Mouse (Mus musculus) spleen, adult 2 months (tissue): Measurements from ENCODE around the gene Notch4. TPM values are rescaled to one million over a fixed set of nuclear protein-coding genes. Genes with fewer than 3 reads are reported as not detected.
A peak's percentile ranks its signal among the peaks of the same experiment; 100 is the strongest.

Source experiments
- DNase-seq, 2 experiments: peaks; one replicate each; pipeline versions ENCODE4 v3.0.0 to v3.0.0-alpha.2; 2012 to 2021; ENCODE audit warnings: low spot score in 2 of 2, low read depth in 1 of 2
- H3K27ac ChIP-seq: fragments of 200-500 bp; 2 replicates; pipeline ENCODE4 v1.5.1; 2012; ENCODE audit warnings: low read length, inconsistent platforms; ENCODE audit not compliant: insufficient read depth
- H3K27me3 ChIP-seq: fragments of 200-500 bp; 2 replicates; pipeline ENCODE4 v1.6.1; 2012; ENCODE audit warnings: mild to moderate bottlenecking, moderate library complexity, low read length, inconsistent platforms; ENCODE audit not compliant: control insufficient read depth, insufficient read depth
- H3K36me3 ChIP-seq: fragments of 200-500 bp; 2 replicates; pipeline ENCODE4 v1.6.1; 2012; ENCODE audit warnings: mild to moderate bottlenecking, low read length, inconsistent platforms; ENCODE audit not compliant: control insufficient read depth, insufficient read depth
- H3K4me1 ChIP-seq: fragments of 200-500 bp; 2 replicates; pipeline ENCODE4 v1.6.1; 2011; ENCODE audit warnings: inconsistent platforms; ENCODE audit not compliant: control insufficient read depth, insufficient read depth, insufficient read length
- H3K4me3 ChIP-seq: fragments of 200-500 bp; 2 replicates; pipeline ENCODE4 v1.5.1; 2011; ENCODE audit warnings: mild to moderate bottlenecking, inconsistent platforms; ENCODE audit not compliant: insufficient read depth, insufficient read length; ENCODE audit errors: extremely low read depth
- CTCF ChIP-seq: fragments of 200-500 bp; IDR thresholded peaks from 2 replicates; pipeline ENCODE4 v1.5.1; 2011; ENCODE audit warnings: mild to moderate bottlenecking, inconsistent platforms; ENCODE audit not compliant: insufficient read depth, insufficient read length, insufficient replicate concordance; ENCODE audit errors: extremely low read depth
- POLR2A ChIP-seq: fragments of 200-500 bp; IDR thresholded peaks from 2 replicates; pipeline ENCODE4 v1.6.1; 2011; ENCODE audit warnings: low read depth, low read length, inconsistent platforms
- WGBS: fragments of 180-500 bp; shearing (Covaris S2); methylation state at CpG from one replicate; pipeline ENCODE4 v1.1.7; 2018; 5-methylcytosine and 5-hydroxymethylcytosine counted together
- polyA plus RNA-seq: library from polyadenylated mRNA; depleted of rRNA; stranded (reverse); fragments of >200 nt; gene quantifications from 2 replicates; pipeline ENCODE4 v1.2.3, GENCODE M21; 2012

Gene Notch4
- polyA plus RNA-seq, 1 experiment = 9.6 TPM

DNA sequence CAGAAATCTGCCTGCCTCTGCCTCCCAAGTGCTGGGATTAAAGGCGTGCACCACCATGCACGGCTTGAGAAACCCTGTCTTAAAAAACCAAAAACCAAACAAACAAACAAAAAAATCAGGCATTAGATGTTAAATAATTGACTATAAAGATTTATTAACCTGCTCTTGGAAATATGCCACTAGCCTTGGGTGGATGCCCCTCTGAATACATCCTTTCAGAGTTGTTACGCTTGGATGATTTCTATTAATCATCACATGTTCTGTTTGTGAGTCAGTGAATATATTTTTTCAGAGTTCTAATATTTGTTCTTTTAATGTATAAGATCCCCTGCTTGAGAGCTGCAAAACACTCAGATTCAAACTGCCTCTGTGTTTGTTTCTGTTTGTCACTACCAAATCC is 60.9 kb downstream of the Notch4 start:
- no peak overlapping the region for H3K4me3 ChIP-seq
- TF ChIP-seq POLR2A = no peak
- peaks cover 3% of the 10 kb centered on the region; the same call in 1 of the 2 replicates for H3K36me3 ChIP-seq
- H3K27me3 ChIP-seq = no peaks in the 10 kb centered on the region
- no peak for DNase-seq
- H3K27ac ChIP-seq = no peak overlapping the region
- 92% methylated on average over 3 of the region's 3 CpGs for WGBS
- H3K4me1 ChIP-seq = peaks cover 4% of the 10 kb centered on the region; the same call in 1 of the 2 replicates

DNA sequence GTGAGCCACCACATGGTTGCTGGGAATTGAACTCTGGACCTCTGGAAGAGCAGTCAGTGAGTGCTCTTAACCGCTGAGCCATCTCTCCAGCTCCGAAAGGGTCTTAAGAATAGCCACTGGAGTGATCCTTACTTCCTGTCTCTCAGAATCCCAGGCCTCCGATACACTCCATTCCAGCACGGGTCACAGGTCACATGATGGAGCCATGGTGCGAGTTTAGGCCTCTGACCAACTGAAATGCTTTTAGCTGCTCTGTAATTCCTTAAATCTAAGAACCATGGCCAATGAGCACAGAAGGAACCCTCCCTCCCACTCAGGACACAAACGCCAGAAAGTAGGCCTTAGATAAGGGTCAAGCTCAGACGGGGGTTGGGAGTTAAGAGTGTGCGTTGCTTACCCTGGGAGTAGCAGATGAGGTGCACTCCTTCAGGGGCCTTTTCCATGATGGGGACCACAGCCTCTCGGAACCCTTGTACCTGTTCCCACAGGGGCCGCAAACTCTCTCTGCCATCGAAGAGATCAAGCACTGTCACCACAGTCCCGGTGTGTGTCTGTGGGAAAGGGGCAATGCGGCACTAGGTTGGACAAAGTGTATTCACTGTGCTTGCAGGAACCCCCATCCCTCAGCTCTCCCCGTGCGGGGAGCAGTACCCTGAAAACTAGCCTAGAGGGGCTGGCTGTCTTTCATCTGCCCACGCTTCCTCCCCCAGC is 62.1 kb downstream of the Notch4 start:
- 65% methylated on average over 16 of the region's 16 CpGs for WGBS
- TF ChIP-seq CTCF (no peak), POLR2A (no peak)
- DNase-seq = no peak

DNA sequence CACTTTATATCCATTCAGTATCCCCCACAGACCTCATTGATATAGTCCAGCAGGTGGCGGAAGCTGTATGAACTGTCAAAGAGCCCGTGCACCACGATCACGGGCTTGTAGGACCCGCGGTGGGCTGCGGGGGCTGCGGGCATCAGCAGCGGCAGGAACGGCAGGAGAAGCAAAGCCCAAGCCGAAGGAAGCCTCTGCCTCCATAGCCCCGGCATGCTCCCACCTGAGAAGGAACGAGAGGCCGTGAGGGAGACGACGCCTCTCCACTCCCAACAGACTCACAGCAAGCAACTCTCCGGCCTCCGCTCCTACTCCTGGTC is 62.7 kb downstream of the Notch4 start:
- peaks cover 16% of the 10 kb centered on the region for H3K4me1 ChIP-seq
- H3K36me3 ChIP-seq = peaks cover 3% of the 10 kb centered on the region; the same call in 1 of the 2 replicates
- TF ChIP-seq POLR2A = no peak
- peak; percentile 6; the same call in 1 of the 2 replicates for TF ChIP-seq CTCF
- H3K4me3 ChIP-seq = peak overlapping the region; percentile 60
- peak overlapping the region; percentile 6; the same call in 1 of the 2 replicates for H3K27ac ChIP-seq
- DNase-seq = no peak
- peaks cover 9% of the 10 kb centered on the region; the same call in 1 of the 2 replicates for H3K27me3 ChIP-seq
- WGBS = under 1% methylated on average over 15 of the region's 18 CpGs

More for the DNA sequence above, 62.1 kb downstream of the Notch4 start:
- peak overlapping the region; percentile 60; the same call in 1 of the 2 replicates for H3K4me3 ChIP-seq
- H3K36me3 ChIP-seq = peaks cover 3% of the 10 kb centered on the region; the same call in 1 of the 2 replicates
- H3K27ac ChIP-seq = no peak overlapping the region
- peaks cover 8% of the 10 kb centered on the region; the same call in 1 of the 2 replicates for H3K27me3 ChIP-seq
- peaks cover 13% of the 10 kb centered on the region for H3K4me1 ChIP-seq

DNA sequence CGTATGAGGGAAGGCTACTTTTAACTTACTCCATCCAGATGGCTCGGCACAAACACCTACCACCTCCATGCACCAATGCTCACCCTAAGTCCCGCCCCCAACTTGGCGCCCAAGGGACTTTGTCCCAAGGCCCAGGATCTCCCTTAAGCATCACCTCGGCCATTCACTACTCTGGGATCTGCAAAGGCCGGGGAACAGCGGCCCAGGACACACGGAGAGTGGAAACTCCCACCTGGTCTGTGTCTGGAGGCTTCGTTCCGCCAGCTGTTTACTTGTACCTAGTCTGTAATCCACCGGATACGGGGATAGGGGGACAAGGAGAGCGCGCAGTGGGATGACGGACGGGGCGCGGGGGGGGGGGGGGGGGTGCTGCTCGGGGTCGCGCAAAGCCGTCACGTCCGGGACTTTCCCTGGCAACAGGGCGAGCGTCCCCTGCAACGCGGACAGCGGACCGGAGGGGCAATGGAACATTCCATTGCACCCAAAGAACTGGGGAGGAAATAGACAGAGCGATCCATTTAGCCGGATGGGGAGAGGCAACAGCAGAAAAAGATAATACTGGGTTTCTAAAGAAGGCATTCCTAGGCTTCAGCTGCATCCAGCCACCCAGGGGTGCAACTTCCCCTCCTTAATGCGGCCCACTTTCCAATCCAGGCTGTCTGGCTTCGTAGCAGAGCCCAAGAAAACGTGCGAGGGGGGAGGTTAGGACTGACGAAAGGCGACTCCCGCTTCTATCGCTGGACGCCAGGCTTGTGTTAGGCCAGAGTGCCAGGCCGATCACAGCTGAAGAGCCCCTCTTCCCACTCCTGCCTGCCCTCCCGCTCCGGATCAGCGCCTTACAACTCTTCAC is 63.2 kb downstream of the Notch4 start:
- Histone ChIP-seq H3K36me3 (peaks cover 3% of the 10 kb centered on the region; the same call in 1 of the 2 replicates), H3K27ac (peak overlapping the region; percentile 58), H3K4me1 (peaks cover 19% of the 10 kb centered on the region), H3K27me3 (peaks cover 10% of the 10 kb centered on the region; the same call in 1 of the 2 replicates), H3K4me3 (peak overlapping the region; percentile 60)
- WGBS = under 1% methylated on average over 43 of the region's 45 CpGs
- no peak for TF ChIP-seq CTCF
- no peak for TF ChIP-seq POLR2A
- peak in 1 of 2 experiments; percentile 61 for DNase-seq

DNA sequence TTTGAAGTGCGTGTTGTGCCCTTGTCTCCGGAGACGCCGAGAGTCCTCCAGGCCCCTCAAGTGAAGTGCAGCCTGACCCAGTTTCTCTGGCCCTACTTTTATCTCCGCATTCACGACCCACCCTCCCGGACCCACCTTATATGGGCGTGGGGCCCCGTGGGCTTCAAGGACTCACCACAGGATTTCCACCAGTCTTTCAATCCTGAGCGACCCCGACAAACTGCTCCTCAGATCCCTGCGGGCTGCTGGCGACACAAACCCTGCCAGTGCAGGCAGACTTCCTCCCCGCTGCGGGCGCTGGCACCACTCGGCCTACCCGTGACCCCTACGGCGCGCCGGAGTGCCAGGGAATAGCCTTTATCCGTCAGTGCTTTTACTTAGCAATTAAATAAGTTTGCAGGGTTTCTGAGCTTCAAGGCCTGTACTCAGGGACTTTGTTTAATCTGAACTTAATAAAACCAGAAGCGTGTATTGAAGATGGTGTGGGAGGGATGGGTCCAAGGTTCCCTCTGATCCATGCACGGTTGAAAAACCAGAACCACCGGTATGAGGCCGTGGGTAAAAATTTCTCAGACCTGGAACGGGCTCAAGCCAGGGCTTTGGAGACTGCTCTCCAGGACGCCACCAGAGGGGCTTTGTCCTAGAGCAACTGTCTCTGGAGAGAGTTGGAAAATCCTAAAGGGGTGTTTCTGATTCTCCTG is 64.0 kb downstream of the Notch4 start, which contains the start of gene Ppt2:
Ppt2 (minus strand) TSS at position 568 of the 701 bp plus-strand sequence.
- no peak for DNase-seq
- H3K4me3 ChIP-seq = peak within 1 kb of the TSS; percentile 60
- H3K4me1 ChIP-seq = peaks cover 19% of the 10 kb centered on the region
- peak within 1 kb of the TSS; percentile 58 for H3K27ac ChIP-seq
- peaks cover 12% of the 10 kb centered on the region; the same call in 1 of the 2 replicates for H3K27me3 ChIP-seq
- no peaks in the 10 kb centered on the region for H3K36me3 ChIP-seq
- WGBS = 8% methylated on average over 29 of the region's 29 CpGs
- TF ChIP-seq POLR2A (no peak), CTCF (no peak)

DNA sequence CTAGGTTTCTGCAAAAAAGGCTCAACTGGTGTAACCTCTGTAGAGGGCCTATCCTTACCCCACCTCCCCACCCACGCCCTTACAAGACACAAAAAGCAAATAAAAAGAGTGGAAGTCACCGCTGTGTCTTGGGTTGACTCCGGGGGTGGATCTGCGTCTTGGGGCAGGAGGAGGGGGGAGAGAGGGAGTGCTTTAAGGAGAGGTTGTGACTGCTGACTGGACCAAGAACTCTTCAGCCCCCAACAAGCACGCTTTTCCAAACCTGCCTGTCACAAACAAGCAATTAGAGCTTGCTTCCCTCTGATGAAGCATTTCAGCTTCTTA is 64.5 kb downstream of the Notch4 start:
- Histone ChIP-seq H3K4me3 (no peak overlapping the region), H3K27ac (no peak overlapping the region), H3K36me3 (no peaks in the 10 kb centered on the region), H3K27me3 (peaks cover 12% of the 10 kb centered on the region; the same call in 1 of the 2 replicates), H3K4me1 (peaks cover 19% of the 10 kb centered on the region)
- 57% methylated on average over 5 of the region's 5 CpGs for WGBS
- no peak for TF ChIP-seq CTCF
- TF ChIP-seq POLR2A = no peak
- no peak for DNase-seq
